Mouse (Mus musculus) C2C12 (cell line): ENCODE data around the gene Map7d1.

Experiments used
- CEBPB ChIP-seq: IDR thresholded peaks from one replicate; pipeline ENCODE4 v1.6.1; 2011; ENCODE audit warnings: low read depth, mild to moderate bottlenecking, control low read depth, moderate library complexity
- CTCF ChIP-seq: IDR thresholded peaks from one replicate; pipeline ENCODE4 v1.5.1; 2011; ENCODE audit not compliant: control insufficient read depth, insufficient read depth, insufficient read length
- FOSL1 ChIP-seq: IDR thresholded peaks from one replicate; pipeline ENCODE4 v1.8.0; 2011; ENCODE audit warnings: mild to moderate bottlenecking, low read length; ENCODE audit not compliant: poor library complexity, insufficient read depth, severe bottlenecking
- MAX ChIP-seq: IDR thresholded peaks from one replicate; pipeline ENCODE4 v1.6.1; 2011; ENCODE audit warnings: mild to moderate bottlenecking, control low read depth
- MYOD1 ChIP-seq: IDR thresholded peaks from one replicate; pipeline ENCODE4 v1.6.1; 2011; ENCODE audit warnings: low read depth; ENCODE audit not compliant: control insufficient read depth, insufficient read length

- no peak for TF ChIP-seq CTCF
- TF ChIP-seq FOSL1: no peak
- no peak for TF ChIP-seq MYOD1
- TF ChIP-seq CEBPB: no peak
- TF ChIP-seq MAX: no peak
Observed at GRCm38 (mm10) chr4:126273753-126274152, 17.6 kb upstream of the Map7d1 start.
